Mouse (Mus musculus) limb, embryonic 14.5 days (tissue): ENCODE data around the gene Gm20388. TPM values are rescaled to one million over a fixed set of nuclear protein-coding genes. Genes with fewer than 3 reads are reported as not detected.

Source experiments
- ATAC-seq: fragments of 200-750 bp; cut with Nextera tagmentation; 2 replicates; pipeline ENCODE4 v1.8.0; 2017; ENCODE audit warnings: low read depth, moderate number of reproducible peaks, moderate TSS enrichment; ENCODE audit not compliant: low FRiP score
- DNase-seq: peaks from one replicate; pipeline ENCODE4 v3.0.0-alpha.2; 2015; ENCODE audit warnings: low spot score
- H3K27ac ChIP-seq: fragments of 300-500 bp; sonication (generic); replicated peaks from 2 replicates; pipeline ENCODE4 v1.5.1; 2014; ENCODE audit warnings: low read depth, mild to moderate bottlenecking, low read length, moderate library complexity, mixed read lengths
- H3K27me3 ChIP-seq: fragments of 300-500 bp; sonication (generic); 2 replicates; pipeline ENCODE4 v1.6.1; 2014; ENCODE audit warnings: low read length, mixed read lengths; ENCODE audit not compliant: control insufficient read depth, insufficient read depth
- H3K36me3 ChIP-seq: fragments of 300-500 bp; sonication (generic); 2 replicates; pipeline ENCODE4 v1.6.1; 2014; ENCODE audit warnings: mild to moderate bottlenecking, low read length, moderate library complexity, mixed read lengths; ENCODE audit not compliant: control insufficient read depth, insufficient read depth
- H3K4me1 ChIP-seq: fragments of 300-500 bp; sonication (generic); 2 replicates; pipeline ENCODE4 v1.6.1; 2014; ENCODE audit warnings: antibody characterized with exemption, low read length, mixed read lengths; ENCODE audit not compliant: control insufficient read depth, insufficient read depth
- H3K4me2 ChIP-seq: fragments of 300-500 bp; sonication (generic); replicated peaks from 2 replicates; pipeline ENCODE4 v1.6.1; 2014; ENCODE audit warnings: low read depth, mild to moderate bottlenecking, low read length, moderate library complexity; ENCODE audit not compliant: severe bottlenecking
- H3K4me3 ChIP-seq: fragments of 300-500 bp; sonication (generic); replicated peaks from 2 replicates; pipeline ENCODE4 v1.5.1; 2014; ENCODE audit warnings: low read length
- H3K9ac ChIP-seq: fragments of 300-500 bp; sonication (generic); 2 replicates; pipeline ENCODE4 v1.6.1; 2014; ENCODE audit warnings: mild to moderate bottlenecking, low read depth, low read length, moderate library complexity; ENCODE audit not compliant: severe bottlenecking
- H3K9me3 ChIP-seq: fragments of 300-500 bp; sonication (generic); 2 replicates; pipeline ENCODE4 v1.6.1; 2016; ENCODE audit warnings: low read length; ENCODE audit not compliant: control insufficient read depth
- POLR2A ChIP-seq: fragments of 200-500 bp; IDR thresholded peaks from 2 replicates; pipeline ENCODE4 v1.8.0; 2012; ENCODE audit warnings: inconsistent platforms, mild to moderate bottlenecking, moderate library complexity, borderline replicate concordance; ENCODE audit not compliant: insufficient read depth, insufficient read length; ENCODE audit errors: extremely low read depth
- WGBS: fragments of 180-500 bp; shearing (Covaris S2); extraction: QIAGEN DNeasy Blood & Tissue Kit; methylation state at CpG from one replicate; pipeline ENCODE4 v1.1.7; 2014; 5-methylcytosine and 5-hydroxymethylcytosine counted together
- polyA plus RNA-seq, 2 experiments: library from polyadenylated mRNA; depleted of rRNA in 1 of 2; stranded (reverse) in 1 of 2; unstranded in 1 of 2; fragments of >200 nt; fragmentation: Nextera tagmentation in 1 of 2; extraction: Ambion mirVana in 1 of 2; gene quantifications; 2 replicates each; pipeline versions ENCODE4 v1.2.1 to v1.2.3; 2012 to 2014

Gm20388 gene
- polyA plus RNA-seq, 2 experiments = 1.9 to 49.9 TPM

- no peak overlapping the region for H3K4me3 ChIP-seq
- DNase-seq (no peak), ATAC-seq (no peak)
- no peaks in the 10 kb centered on the region for H3K9me3 ChIP-seq
- H3K36me3 ChIP-seq = no peaks in the 10 kb centered on the region
- no peaks in the 10 kb centered on the region for H3K4me1 ChIP-seq
- H3K27me3 ChIP-seq = no peaks in the 10 kb centered on the region
- no peak overlapping the region for H3K27ac ChIP-seq
- no peak overlapping the region for H3K9ac ChIP-seq
- no peak overlapping the region for H3K4me2 ChIP-seq
- 88% methylated on average over 20 of the region's 23 CpGs for WGBS
- TF ChIP-seq POLR2A = no peak
Observed at GRCm38 (mm10) chr8:124371410-124372123, 4460.9 kb downstream of the Gm20388 start.

- no peak overlapping the region for H3K4me3 ChIP-seq
- H3K27ac ChIP-seq = no peak overlapping the region
- no peaks in the 10 kb centered on the region for H3K36me3 ChIP-seq
- H3K4me1 ChIP-seq = no peaks in the 10 kb centered on the region
- no peaks in the 10 kb centered on the region for H3K9me3 ChIP-seq
- no peak for ATAC-seq
- 86% methylated on average over 5 of the region's 5 CpGs for WGBS
- no peak overlapping the region for H3K4me2 ChIP-seq
- DNase-seq = no peak
- no peak overlapping the region for H3K9ac ChIP-seq
- TF ChIP-seq POLR2A = no peak
- H3K27me3 ChIP-seq = no peaks in the 10 kb centered on the region
Observed at GRCm38 (mm10) chr8:124373753-124374152, 4463.1 kb downstream of the Gm20388 start.

GRCm38 (mm10) chr8:124375168-124375567 is 4464.5 kb downstream of the Gm20388 start:
- Histone ChIP-seq H3K9ac (no peak overlapping the region), H3K4me3 (no peak overlapping the region), H3K4me1 (no peaks in the 10 kb centered on the region), H3K9me3 (no peaks in the 10 kb centered on the region), H3K27me3 (no peaks in the 10 kb centered on the region), H3K36me3 (no peaks in the 10 kb centered on the region), H3K4me2 (no peak overlapping the region), H3K27ac (no peak overlapping the region)
- WGBS = 74% methylated on average over 6 of the region's 6 CpGs
- ATAC-seq (no peak), DNase-seq (no peak)
- TF ChIP-seq POLR2A = no peak

- no peak overlapping the region for H3K27ac ChIP-seq
- no peak overlapping the region for H3K4me3 ChIP-seq
- H3K9ac ChIP-seq = no peak overlapping the region
- TF ChIP-seq POLR2A = no peak
- WGBS = 80% methylated on average over 9 of the region's 9 CpGs
- no peak overlapping the region for H3K4me2 ChIP-seq
- no peaks in the 10 kb centered on the region for H3K27me3 ChIP-seq
- no peaks in the 10 kb centered on the region for H3K4me1 ChIP-seq
- no peaks in the 10 kb centered on the region for H3K9me3 ChIP-seq
- DNase-seq = no peak
- ATAC-seq = no peak
- no peaks in the 10 kb centered on the region for H3K36me3 ChIP-seq
Observed at GRCm38 (mm10) chr8:124375727-124376126, 4465.1 kb downstream of the Gm20388 start.

- no peak overlapping the region for H3K27ac ChIP-seq
- no peak for ATAC-seq
- H3K36me3 ChIP-seq = no peaks in the 10 kb centered on the region
- no peak overlapping the region for H3K9ac ChIP-seq
- no peak for DNase-seq
- H3K9me3 ChIP-seq = no peaks in the 10 kb centered on the region
- H3K4me2 ChIP-seq = no peak overlapping the region
- H3K4me1 ChIP-seq = no peaks in the 10 kb centered on the region
- no peak overlapping the region for H3K4me3 ChIP-seq
- H3K27me3 ChIP-seq = no peaks in the 10 kb centered on the region
- no peak for TF ChIP-seq POLR2A
- WGBS = 92% methylated on average over 12 of the region's 12 CpGs
Observed at GRCm38 (mm10) chr8:124376406-124376805, 4465.8 kb downstream of the Gm20388 start.
